Mouse (Mus musculus): ENCODE measurements at regions not wholly inside any gene's neighbourhood (a gene's known extent, or its start where the extent isn't known, plus 50 kb on each side); places are given as distances from the start of the nearest gene placed in this dataset.
"Not testable (repeated sequence)": the region's sequence is repeated elsewhere in the genome, so short reads cannot be mapped to it uniquely, and the experiment has no call there.

- DNase-seq: no peak
Observed at GRCm38 (mm10) chr11:24297763-24298162, 219.9 kb downstream of the Bcl11a start.

DNA sequence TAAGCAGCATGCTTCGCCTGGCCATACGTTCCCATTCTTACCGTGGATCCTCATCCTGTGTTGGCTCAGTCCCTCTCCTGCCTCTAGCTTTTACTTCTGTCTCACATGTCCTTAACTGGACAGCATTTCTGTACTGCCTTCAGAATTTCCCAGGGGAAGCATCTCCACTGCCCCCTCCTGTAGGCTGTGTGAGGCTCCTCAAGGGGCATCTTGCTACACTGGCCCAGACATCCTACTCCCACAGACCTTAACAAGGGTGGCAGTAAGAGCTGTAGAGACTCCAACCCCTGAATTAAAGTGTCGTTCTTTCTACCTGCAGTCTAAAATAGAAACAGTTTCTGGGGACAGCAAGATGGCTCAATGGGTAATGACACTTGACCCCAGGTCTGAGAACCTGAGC is 222.5 kb downstream of the Bcl11a start:
- no peak for DNase-seq

GRCm38 (mm10) chr11:24301201-24301600 is 223.3 kb downstream of the Bcl11a start:
- no peak for DNase-seq

GRCm38 (mm10) chr11:24305145-24305553 is 227.3 kb downstream of the Bcl11a start:
- peak; percentile 87 for DNase-seq

DNA sequence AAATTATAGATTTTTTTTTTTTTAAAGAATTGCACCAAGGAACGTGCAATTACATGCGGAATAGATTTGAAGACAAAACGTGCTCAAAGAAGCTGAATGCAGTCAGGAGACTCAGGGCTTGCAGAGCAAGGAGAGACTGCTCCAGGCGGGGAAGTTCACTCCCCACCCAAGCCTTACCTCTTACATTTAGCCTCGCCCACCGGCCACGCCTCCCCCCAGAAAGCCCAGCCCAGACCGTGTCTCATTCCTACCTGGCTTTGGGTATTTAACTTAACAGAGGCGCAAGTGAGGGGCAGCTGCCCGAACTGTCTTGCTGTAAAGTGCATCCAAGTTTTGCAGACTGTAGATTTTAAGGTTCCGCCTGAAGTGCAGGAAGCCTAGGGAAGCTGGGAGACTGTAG is 227.8 kb downstream of the Bcl11a start:
- DNase-seq: peak; percentile 53

DNA sequence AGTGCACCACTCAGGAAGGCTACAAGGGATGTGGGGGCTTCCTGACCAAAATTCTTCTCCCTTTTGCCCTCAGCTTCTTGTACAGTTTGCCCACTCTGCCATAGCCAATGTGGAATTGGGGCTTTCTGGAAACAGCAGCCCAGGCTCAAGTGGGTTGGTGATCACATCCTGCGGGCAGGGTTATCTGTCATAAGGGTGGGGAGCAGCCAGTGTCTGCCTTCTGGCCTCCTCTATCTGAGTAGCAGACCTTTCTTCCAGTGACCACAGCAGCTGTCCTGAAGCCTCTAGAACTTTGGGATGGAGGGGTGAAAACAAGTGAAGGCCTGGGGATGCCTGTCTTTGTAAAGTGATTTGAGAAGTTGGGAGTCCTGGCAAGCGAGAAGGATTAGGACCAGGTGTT is 228.2 kb downstream of the Bcl11a start:
- DNase-seq: no peak

- DNase-seq: peak; percentile 76
Observed at GRCm38 (mm10) chr11:24307601-24308252, 229.9 kb downstream of the Bcl11a start.

- no peak for DNase-seq
Observed at GRCm38 (mm10) chr11:24308253-24308633, 230.4 kb downstream of the Bcl11a start.

GRCm38 (mm10) chr11:24314046-24314445 is 236.2 kb downstream of the Bcl11a start:
- no peak for DNase-seq

- no peak for DNase-seq
Observed at GRCm38 (mm10) chr11:24315582-24315981, 237.7 kb downstream of the Bcl11a start.

- DNase-seq: no peak
Observed at GRCm38 (mm10) chr11:24316198-24316597, 238.3 kb downstream of the Bcl11a start.

GRCm38 (mm10) chr11:24317989-24318735 is 240.3 kb downstream of the Bcl11a start:
- DNase-seq: no peak

DNA sequence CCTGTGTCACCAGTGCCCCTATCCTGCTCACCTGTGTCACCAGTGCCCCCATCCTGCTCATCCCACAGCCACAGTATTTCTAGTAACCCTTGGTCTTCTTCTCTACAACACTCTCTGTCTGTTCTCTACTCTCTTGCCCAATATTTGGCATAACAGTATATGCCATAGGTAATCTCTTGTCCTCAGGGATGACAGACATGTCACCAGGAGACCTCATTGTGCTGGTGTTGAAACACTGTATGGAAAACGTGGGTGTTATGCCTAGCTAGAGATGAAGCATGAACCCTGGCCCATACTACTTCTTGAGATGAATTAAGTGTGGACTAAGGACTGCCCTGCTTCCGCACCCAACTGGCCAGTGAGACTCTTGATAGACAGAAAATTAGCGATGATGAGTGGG is 241.4 kb downstream of the Bcl11a start:
- DNase-seq: no peak

- DNase-seq: not testable (repeated sequence)
Observed at GRCm38 (mm10) chr11:24322412-24322811, 244.6 kb downstream of the Bcl11a start.

DNA sequence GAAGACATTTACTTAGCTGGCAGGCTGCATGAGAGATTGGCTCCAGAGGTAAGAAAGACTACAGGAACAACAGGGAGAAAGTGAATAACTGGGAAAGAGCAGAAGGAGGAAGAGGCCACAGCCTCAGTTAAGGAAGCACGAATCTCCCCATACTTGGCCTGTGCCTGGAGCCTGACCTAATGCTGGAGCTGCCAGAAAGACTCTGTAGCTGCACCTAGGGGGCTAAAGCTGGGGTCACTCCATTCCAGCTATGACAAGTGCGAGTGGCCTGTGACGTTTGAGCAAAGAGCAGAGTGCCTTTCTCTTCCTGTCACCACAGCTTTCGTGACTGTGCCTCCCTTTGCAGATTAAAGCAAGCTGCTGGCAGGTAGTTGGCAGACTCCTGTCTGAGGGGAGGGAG is 250.6 kb downstream of the Bcl11a start:
- DNase-seq: no peak

- DNase-seq: no peak
Observed at GRCm38 (mm10) chr11:24330366-24331124, 252.7 kb downstream of the Bcl11a start.

DNA sequence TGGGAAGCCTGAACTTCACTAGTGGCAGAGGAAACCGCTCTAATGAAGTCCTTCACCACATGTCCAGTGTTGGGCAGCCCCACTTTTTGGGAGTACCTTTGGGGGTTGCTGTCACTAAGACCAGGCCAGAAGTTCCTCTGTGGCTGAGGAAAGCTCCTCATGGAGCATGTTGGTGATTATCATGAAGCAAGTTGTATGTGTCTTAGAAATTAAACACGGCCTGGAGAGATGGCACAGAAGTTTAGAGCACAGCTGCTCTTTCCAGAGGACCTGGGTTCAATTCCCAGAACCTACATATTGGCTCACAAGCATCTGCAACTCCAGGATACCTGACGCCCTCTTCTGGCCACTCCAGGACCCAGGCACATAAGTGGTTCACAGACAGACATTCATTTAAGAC is 254.4 kb downstream of the Bcl11a start:
- no peak for DNase-seq

DNA sequence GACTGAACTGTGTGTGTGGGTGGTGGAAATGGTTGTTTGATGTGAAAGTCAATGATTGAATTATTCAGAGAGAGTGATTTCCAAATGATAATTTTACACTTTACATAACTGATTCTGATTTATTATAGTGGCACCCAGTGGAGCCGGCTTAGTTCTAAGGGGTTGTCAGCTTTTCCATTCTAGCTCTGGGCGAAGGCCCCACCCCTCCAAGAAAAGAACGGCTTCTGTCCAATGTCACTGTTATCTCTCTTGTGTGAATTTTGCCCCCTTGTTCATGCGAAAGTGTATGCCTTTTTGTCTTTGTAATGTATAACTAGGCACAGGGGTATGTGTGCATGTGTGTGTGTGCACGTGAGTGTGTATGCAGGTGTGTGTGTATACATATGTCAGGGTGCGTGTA is 255.3 kb downstream of the Bcl11a start:
- no peak for DNase-seq

GRCm38 (mm10) chr11:24335256-24335655 is 257.4 kb downstream of the Bcl11a start:
- DNase-seq: no peak

- no peak for DNase-seq
Observed at GRCm38 (mm10) chr11:24338111-24338510, 260.3 kb downstream of the Bcl11a start.

DNA sequence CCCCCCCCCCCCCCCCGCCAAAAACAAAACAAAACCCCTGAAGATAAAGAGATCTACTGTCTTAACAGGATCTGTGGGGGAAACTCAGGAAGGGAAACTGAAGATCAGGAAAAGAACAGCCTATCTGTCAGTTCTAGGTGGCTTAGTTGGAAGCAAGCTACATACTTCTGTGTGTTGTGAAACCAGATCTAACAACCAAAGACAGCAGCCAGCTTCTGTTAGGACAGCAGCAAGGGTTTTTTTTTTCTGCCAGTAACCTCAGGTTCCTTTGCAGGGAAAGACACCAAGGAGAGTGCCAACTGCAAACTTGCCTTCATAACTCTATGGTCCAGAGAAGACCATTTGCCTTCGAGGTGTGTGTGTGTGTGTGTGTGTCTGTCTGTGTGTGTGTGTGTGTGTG is 261.2 kb downstream of the Bcl11a start:
- no peak for DNase-seq

GRCm38 (mm10) chr11:24340677-24341076 is 262.8 kb downstream of the Bcl11a start:
- DNase-seq: no peak

- DNase-seq: no peak
Observed at GRCm38 (mm10) chr11:24341650-24342049, 263.8 kb downstream of the Bcl11a start.

DNA sequence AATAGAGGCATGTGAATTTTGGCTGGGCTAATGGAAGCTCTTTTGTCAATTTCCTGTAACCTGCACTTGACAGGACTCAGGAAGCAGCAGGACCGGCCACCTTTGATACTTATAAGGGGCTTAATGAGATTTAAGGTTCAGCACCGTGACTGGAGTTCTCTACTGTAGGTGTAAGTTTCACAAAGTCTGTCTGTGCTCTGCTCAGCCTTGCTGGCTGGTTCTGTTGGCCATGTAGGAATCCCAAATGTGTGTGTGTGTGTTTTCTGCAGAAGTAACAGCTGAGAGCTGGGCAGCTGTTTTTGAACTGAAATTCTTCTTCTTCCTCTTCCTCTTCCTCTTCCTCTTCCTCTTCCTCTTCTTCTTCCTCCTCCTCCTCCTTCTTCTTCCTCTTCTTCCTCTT is 264.3 kb downstream of the Bcl11a start:
- no peak for DNase-seq
